Mouse (Mus musculus): ENCODE measurements around the gene Olfr1061. TPM values are rescaled to one million over a fixed set of nuclear protein-coding genes. Genes with fewer than 3 reads are reported as not detected.

The Olfr1061 gene
- polyA plus RNA-seq, 1 experiment from 2014 or later, result not detected

Other genes starting within 250 kb of the Olfr1061 start
- gene Olfr1043, start 246.5 kb downstream of the Olfr1061 start, polyA plus RNA-seq (2015; fragmentation: Nextera tagmentation; extraction: Ambion mirVana), result 0.18 TPM in 1 of 2 replicates, not detected in the other
- not detected in 2 replicates for gene Olfr1044, start 236.2 kb downstream of the Olfr1061 start, polyA plus RNA-seq (2015; fragmentation: Nextera tagmentation; extraction: Ambion mirVana)
- not detected in 2 replicates for gene Olfr52, start 228.4 kb downstream of the Olfr1061 start, polyA plus RNA-seq (2015; fragmentation: Nextera tagmentation; extraction: Ambion mirVana)
- not detected in 2 replicates for gene Olfr1045, start 211.0 kb downstream of the Olfr1061 start, polyA plus RNA-seq (2015; fragmentation: Nextera tagmentation; extraction: Ambion mirVana)
- gene Olfr1046, start 194.7 kb downstream of the Olfr1061 start, polyA plus RNA-seq (2015; fragmentation: Nextera tagmentation; extraction: Ambion mirVana), result not detected in 2 replicates
- gene Olfr1047, start 182.6 kb downstream of the Olfr1061 start, polyA plus RNA-seq (2015; fragmentation: Nextera tagmentation; extraction: Ambion mirVana), result not detected in 2 replicates
- gene Olfr1048, start 173.8 kb downstream of the Olfr1061 start, polyA plus RNA-seq (2015; fragmentation: Nextera tagmentation; extraction: Ambion mirVana), result not detected in 2 replicates
- not detected in 2 replicates for gene Olfr1049, start 155.7 kb downstream of the Olfr1061 start, polyA plus RNA-seq (2015; fragmentation: Nextera tagmentation; extraction: Ambion mirVana)
- gene Olfr1051, start 135.0 kb downstream of the Olfr1061 start, polyA plus RNA-seq (2015; fragmentation: Nextera tagmentation; extraction: Ambion mirVana), result not detected in 2 replicates
- gene Olfr1052, start 121.6 kb downstream of the Olfr1061 start, polyA plus RNA-seq (2015; fragmentation: Nextera tagmentation; extraction: Ambion mirVana), result not detected in 2 replicates
- not detected in 2 replicates for gene Olfr1053, start 98.8 kb downstream of the Olfr1061 start, polyA plus RNA-seq (2015; fragmentation: Nextera tagmentation; extraction: Ambion mirVana)
- not detected in 2 replicates for gene Olfr1054, start 78.6 kb downstream of the Olfr1061 start, polyA plus RNA-seq (2015; fragmentation: Nextera tagmentation; extraction: Ambion mirVana)
- not detected in 2 replicates for gene Olfr1055, start 63.8 kb downstream of the Olfr1061 start, polyA plus RNA-seq (2015; fragmentation: Nextera tagmentation; extraction: Ambion mirVana)
- gene Olfr1056, start 51.6 kb downstream of the Olfr1061 start, polyA plus RNA-seq (2015; fragmentation: Nextera tagmentation; extraction: Ambion mirVana), result not detected in 2 replicates
- not detected in 2 replicates for gene Olfr1057, start 35.7 kb downstream of the Olfr1061 start, polyA plus RNA-seq (2015; fragmentation: Nextera tagmentation; extraction: Ambion mirVana)
- 0.30 TPM in 1 of 2 replicates, not detected in the other for gene Olfr1058, start 25.5 kb downstream of the Olfr1061 start, polyA plus RNA-seq (2015; fragmentation: Nextera tagmentation; extraction: Ambion mirVana)
- gene Olfr1062, start 12.7 kb upstream of the Olfr1061 start, polyA plus RNA-seq (2015; fragmentation: Nextera tagmentation; extraction: Ambion mirVana), result not detected in 2 replicates
- not detected in 2 replicates for gene Olfr1065, start 36.5 kb upstream of the Olfr1061 start, polyA plus RNA-seq (2015; fragmentation: Nextera tagmentation; extraction: Ambion mirVana)
- not detected in 2 replicates for gene Olfr1066, start 42.2 kb upstream of the Olfr1061 start, polyA plus RNA-seq (2015; fragmentation: Nextera tagmentation; extraction: Ambion mirVana)
- gene Olfr228, start 73.3 kb upstream of the Olfr1061 start, polyA plus RNA-seq (2015; fragmentation: Nextera tagmentation; extraction: Ambion mirVana), result not detected in 2 replicates
- not detected in 2 replicates for gene Olfr1076, start 94.4 kb upstream of the Olfr1061 start, polyA plus RNA-seq (2015; fragmentation: Nextera tagmentation; extraction: Ambion mirVana)
- not detected in 2 replicates for gene Olfr1079, start 128.4 kb upstream of the Olfr1061 start, polyA plus RNA-seq (2015; fragmentation: Nextera tagmentation; extraction: Ambion mirVana)
- not detected in 2 replicates for gene Olfr1080, start 144.2 kb upstream of the Olfr1061 start, polyA plus RNA-seq (2015; fragmentation: Nextera tagmentation; extraction: Ambion mirVana)
- gene Olfr1082, start 184.9 kb upstream of the Olfr1061 start, polyA plus RNA-seq (2015; fragmentation: Nextera tagmentation; extraction: Ambion mirVana), result not detected in 2 replicates
- gene Olfr1084, start 225.7 kb upstream of the Olfr1061 start, polyA plus RNA-seq (2015; fragmentation: Nextera tagmentation; extraction: Ambion mirVana), result not detected in 2 replicates
- gene Olfr1085, start 248.0 kb upstream of the Olfr1061 start, polyA plus RNA-seq (2015; fragmentation: Nextera tagmentation; extraction: Ambion mirVana), result not detected in 2 replicates